Mouse (Mus musculus) left cerebral cortex, adult 2 months (tissue): ENCODE data around the gene Gh. TPM values are rescaled to one million over a fixed set of nuclear protein-coding genes. Genes with fewer than 3 reads are reported as not detected.
A peak's percentile ranks its signal among the peaks of the same experiment; 100 is the strongest.

Experiments used
- DNase-seq, 2 experiments: peaks; one replicate each; pipeline ENCODE4 v3.0.0; 2021 to 2022; ENCODE audit warnings: low spot score in 2 of 2, mixed read lengths in 1 of 2; ENCODE audit errors: extremely low spot score in 1 of 2
- H3K27ac ChIP-seq: fragments of 200-600 bp; 2 replicates; pipeline ENCODE4 v1.8.1; 2022
- H3K4me3 ChIP-seq: fragments of 200-600 bp; 2 replicates; pipeline ENCODE4 v1.8.1; 2022
- CTCF ChIP-seq: fragments of 200-600 bp; IDR thresholded peaks from 2 replicates; pipeline ENCODE4 v1.8.1; 2022; ENCODE audit warnings: antibody characterized with exemption, mild to moderate bottlenecking, moderate library complexity
- intact Hi-C: fragments of 180-260 bp; cut with DNase I; formaldehyde crosslinking; loops from one replicate; pipeline ENCODE4 v1.15.1; 2025
- total RNA-seq, 2 experiments: library from RNA; stranded (reverse); gene quantifications; 2 replicates each; pipeline ENCODE4 v1.2.3; 2021

Gene Gh
- total RNA-seq, 2 experiments from 2014 or later: not detected

- intact Hi-C loops: no loop called here
- DNase-seq: peak; percentile 89 to 94
- peak; percentile 79 for TF ChIP-seq CTCF
- Histone ChIP-seq H3K27ac (no peak within 1 kb of the TSS), H3K4me3 (no peak within 1 kb of the TSS)
Observed at GRCm38 (mm10) chr11:106276454-106276853, 25.2 kb downstream of the Gh start, which contains the start of gene Tcam1. Gene Tcam1 (plus strand): TSS chr11:106276672.

- no peak overlapping the region for H3K4me3 ChIP-seq
- H3K27ac ChIP-seq: no peak overlapping the region
- no peak for TF ChIP-seq CTCF
- intact Hi-C loops: no loop called here
- DNase-seq: no peak
Observed at GRCm38 (mm10) chr11:106274971-106275411, 26.7 kb downstream of the Gh start.

- intact Hi-C loops: no loop called here
- no peak overlapping the region for H3K4me3 ChIP-seq
- no peak for DNase-seq
- TF ChIP-seq CTCF: no peak
- H3K27ac ChIP-seq: no peak overlapping the region
Observed at GRCm38 (mm10) chr11:106274374-106274773, 27.3 kb downstream of the Gh start.

GRCm38 (mm10) chr11:106273811-106274210, 27.9 kb downstream of the Gh start:
- Histone ChIP-seq H3K4me3 (no peak overlapping the region), H3K27ac (no peak overlapping the region)
- no peak for DNase-seq
- intact Hi-C loops: loop anchor here (1.0 to 2.0 kb wide), 3 partner anchors 17 to 515 kb away; partner anchors contain the start of genes Ccdc47, Cep95, Ddx42 and Ddx5
- no peak for TF ChIP-seq CTCF

GRCm38 (mm10) chr11:106273311-106273684, 28.4 kb downstream of the Gh start:
- no peak for DNase-seq
- peak overlapping the region; percentile 85 for H3K27ac ChIP-seq
- H3K4me3 ChIP-seq: peak overlapping the region; percentile 83
- intact Hi-C loops: loop anchor here (1.0 to 2.0 kb wide), 3 partner anchors 16 to 516 kb away; partner anchors contain the start of genes Ccdc47, Cep95, Ddx42 and Ddx5
- TF ChIP-seq CTCF: no peak

- H3K27ac ChIP-seq: peak within 1 kb of the TSS; percentile 92
- H3K4me3 ChIP-seq: peak within 1 kb of the TSS; percentile 83
- intact Hi-C loops: loop anchor here (1.0 to 2.0 kb wide), 3 partner anchors 16 to 516 kb away; partner anchors contain the start of genes Ccdc47, Cep95, Ddx42 and Ddx5
- no peak for TF ChIP-seq CTCF
- peak; percentile 97 to 99 for DNase-seq
Observed at GRCm38 (mm10) chr11:106272644-106273310, 28.9 kb downstream of the Gh start, which contains the start of gene Smarcd2. Gene Smarcd2 (minus strand): TSS chr11:106272972.

GRCm38 (mm10) chr11:106271794-106272643, 29.6 kb downstream of the Gh start:
- peak overlapping the region; percentile 92 for H3K27ac ChIP-seq
- H3K4me3 ChIP-seq: peak overlapping the region; percentile 83
- intact Hi-C loops: loop anchor here (2.0 kb wide), 2 partner anchors 15 to 517 kb away; partner anchors contain the start of genes Cep95, Ddx5, Ftsj3 and Psmc5
- DNase-seq: peak in 1 of 2 experiments; percentile 49
- TF ChIP-seq CTCF: no peak

GRCm38 (mm10) chr11:106271131-106271793, 30.4 kb downstream of the Gh start:
- peak overlapping the region; percentile 92 for H3K27ac ChIP-seq
- no peak; the same call in 1 of the 2 replicates for TF ChIP-seq CTCF
- H3K4me3 ChIP-seq: peak overlapping the region; percentile 83
- intact Hi-C loops: no loop called here
- DNase-seq: no peak

GRCm38 (mm10) chr11:106269060-106269431, 32.6 kb downstream of the Gh start:
- intact Hi-C loops: no loop called here

GRCm38 (mm10) chr11:106268326-106269059, 33.2 kb downstream of the Gh start:
- Histone ChIP-seq H3K27ac (peak overlapping the region; percentile 77), H3K4me3 (no peak overlapping the region)
- intact Hi-C loops: no loop called here
- DNase-seq: peak; percentile 44 to 54
- no peak for TF ChIP-seq CTCF

More at GRCm38 (mm10) chr11:106269060-106269431, 32.6 kb downstream of the Gh start:
- Histone ChIP-seq H3K27ac (peak overlapping the region; percentile 77), H3K4me3 (no peak overlapping the region)
- DNase-seq: no peak
- TF ChIP-seq CTCF: no peak

GRCm38 (mm10) chr11:106267871-106268270, 33.8 kb downstream of the Gh start:
- no peak for DNase-seq
- no peak for TF ChIP-seq CTCF
- H3K4me3 ChIP-seq: no peak overlapping the region
- H3K27ac ChIP-seq: peak overlapping the region; percentile 77
- intact Hi-C loops: no loop called here
